Mouse (Mus musculus) neutrophil, adult 65 days (primary cell): Measurements from ENCODE around the gene Dmp1. TPM values are rescaled to one million over a fixed set of nuclear protein-coding genes. Genes with fewer than 3 reads are reported as not detected.

Experiments used
- total RNA-seq: library from RNA; stranded (reverse); gene quantifications from 2 replicates; pipeline ENCODE4 v1.2.4, GENCODE M21; 2023

The Dmp1 gene
- total RNA-seq: not detected in 2 replicates

GRCm38 (mm10) chr5:104202351-104202750, at the start of gene Dmp1:
Gene Dmp1 (plus strand): TSS chr5:104202613.

GRCm38 (mm10) chr5:104170412-104170811, 32.0 kb upstream of the Dmp1 start, which contains the start of gene Dspp:
Gene Dspp (plus strand): TSS chr5:104170712.

Other genes with a start within 250 kb of the Dmp1 start
- gene Hsd17b13, start 225.2 kb upstream of the Dmp1 start, total RNA-seq: not detected in 2 replicates
- 154 and 170 TPM in 2 replicates for gene Hsd17b11, start 180.7 kb upstream of the Dmp1 start, total RNA-seq
- gene Nudt9, start 156.3 kb upstream of the Dmp1 start, total RNA-seq: 10.5 and 11.8 TPM in 2 replicates
- gene Gm17660, start 125.0 kb upstream of the Dmp1 start, total RNA-seq: not detected in 2 replicates
- gene Sparcl1, start 88.9 kb upstream of the Dmp1 start, total RNA-seq: not detected in 2 replicates
- gene Dspp, start 31.9 kb upstream of the Dmp1 start, total RNA-seq: not detected in 2 replicates
- 0.75 and 1.4 TPM in 2 replicates for gene Ibsp, start 96.6 kb downstream of the Dmp1 start, total RNA-seq
- gene Mepe, start 122.7 kb downstream of the Dmp1 start, total RNA-seq: not detected in 2 replicates
- 13.8 and 13.9 TPM in 2 replicates for gene Spp1, start 232.5 kb downstream of the Dmp1 start, total RNA-seq